Mouse (Mus musculus) heart, embryonic 13.5 days (tissue): Measurements from ENCODE around the gene Spsb1. TPM values are rescaled to one million over a fixed set of nuclear protein-coding genes. Genes with fewer than 3 reads are reported as not detected.

Source experiments
- ATAC-seq: fragments of 200-750 bp; cut with Nextera tagmentation; 2 replicates; pipeline ENCODE4 v1.8.0; 2017; ENCODE audit warnings: moderate TSS enrichment; ENCODE audit not compliant: insufficient number of reproducible peaks, low FRiP score, low TSS enrichment; ENCODE audit errors: extremely low read depth
- H3K27ac ChIP-seq: fragments of 300-500 bp; sonication (generic); replicated peaks from 2 replicates; pipeline ENCODE4 v1.5.1; 2015; ENCODE audit warnings: moderate library complexity, mild to moderate bottlenecking, inconsistent platforms
- H3K27me3 ChIP-seq: fragments of 300-500 bp; sonication (generic); replicated peaks from 2 replicates; pipeline ENCODE4 v1.6.1; 2015; ENCODE audit warnings: mild to moderate bottlenecking, inconsistent platforms
- H3K36me3 ChIP-seq: fragments of 300-500 bp; sonication (generic); 2 replicates; pipeline ENCODE4 v1.6.1; 2015; ENCODE audit warnings: mild to moderate bottlenecking, inconsistent platforms
- H3K4me1 ChIP-seq: fragments of 300-500 bp; sonication (generic); 2 replicates; pipeline ENCODE4 v1.6.1; 2015; ENCODE audit warnings: inconsistent platforms
- H3K4me2 ChIP-seq: fragments of 300-500 bp; sonication (generic); 2 replicates; pipeline ENCODE4 v1.6.1; 2015; ENCODE audit warnings: inconsistent platforms, mild to moderate bottlenecking, moderate library complexity
- H3K4me3 ChIP-seq: fragments of 300-500 bp; sonication (generic); 2 replicates; pipeline ENCODE4 v1.5.1; 2015; ENCODE audit warnings: moderate library complexity, mild to moderate bottlenecking, inconsistent platforms
- H3K9ac ChIP-seq: fragments of 300-500 bp; sonication (generic); 2 replicates; pipeline ENCODE4 v1.6.1; 2015; ENCODE audit warnings: inconsistent platforms, mild to moderate bottlenecking, moderate library complexity
- H3K9me3 ChIP-seq: fragments of 300-500 bp; sonication (generic); 2 replicates; pipeline ENCODE4 v1.6.1; 2016; ENCODE audit warnings: inconsistent platforms
- WGBS: fragments of 180-500 bp; shearing (Covaris S2); methylation state at CpG from one replicate; pipeline ENCODE4 v1.1.7; 2015; ENCODE audit warnings: mixed read lengths; 5-methylcytosine and 5-hydroxymethylcytosine counted together
- polyA plus RNA-seq: library from polyadenylated mRNA; unstranded; fragments of >200 nt; fragmentation: Nextera tagmentation; extraction: Ambion mirVana; gene quantifications from 2 replicates; pipeline ENCODE4 v1.2.1, GENCODE M21; 2015

The Spsb1 gene
- polyA plus RNA-seq, 1 experiment from 2014 or later: 4.3 TPM

- Histone ChIP-seq H3K9ac (no peak overlapping the region), H3K9me3 (no peaks in the 10 kb centered on the region), H3K27ac (no peak overlapping the region), H3K27me3 (peaks cover 3% of the 10 kb centered on the region; the same call in 1 of the 2 replicates), H3K36me3 (no peaks in the 10 kb centered on the region), H3K4me1 (peaks cover 5% of the 10 kb centered on the region; the same call in 1 of the 2 replicates), H3K4me2 (no peak overlapping the region), H3K4me3 (no peak overlapping the region)
- WGBS: 82% methylated on average over 16 of the region's 16 CpGs
- ATAC-seq: no peak
Observed at GRCm38 (mm10) chr4:149933519-149934245, 21.2 kb downstream of the Spsb1 start.

- WGBS: 76% methylated on average over 7 of the region's 7 CpGs
- Histone ChIP-seq H3K36me3 (no peaks in the 10 kb centered on the region), H3K9ac (no peak overlapping the region)
Observed at GRCm38 (mm10) chr4:149933025-149933424, 21.8 kb downstream of the Spsb1 start.

GRCm38 (mm10) chr4:149932108-149932815 is 22.6 kb downstream of the Spsb1 start:
- no peak for ATAC-seq
- H3K9me3 ChIP-seq: no peaks in the 10 kb centered on the region
- H3K27ac ChIP-seq: no peak overlapping the region
- H3K36me3 ChIP-seq: no peaks in the 10 kb centered on the region
- peaks cover 5% of the 10 kb centered on the region; the same call in 1 of the 2 replicates for H3K4me1 ChIP-seq
- H3K4me3 ChIP-seq: no peak overlapping the region
- H3K27me3 ChIP-seq: peaks cover 3% of the 10 kb centered on the region; the same call in 1 of the 2 replicates
- WGBS: 73% methylated on average over 9 of the region's 9 CpGs
- no peak overlapping the region for H3K4me2 ChIP-seq
- H3K9ac ChIP-seq: no peak overlapping the region

More at GRCm38 (mm10) chr4:149933025-149933424, 21.8 kb downstream of the Spsb1 start:
- H3K27ac ChIP-seq: no peak overlapping the region
- ATAC-seq: no peak
- no peak overlapping the region for H3K4me2 ChIP-seq
- H3K9me3 ChIP-seq: no peaks in the 10 kb centered on the region
- peaks cover 5% of the 10 kb centered on the region; the same call in 1 of the 2 replicates for H3K4me1 ChIP-seq
- peaks cover 3% of the 10 kb centered on the region; the same call in 1 of the 2 replicates for H3K27me3 ChIP-seq
- H3K4me3 ChIP-seq: no peak overlapping the region

DNA sequence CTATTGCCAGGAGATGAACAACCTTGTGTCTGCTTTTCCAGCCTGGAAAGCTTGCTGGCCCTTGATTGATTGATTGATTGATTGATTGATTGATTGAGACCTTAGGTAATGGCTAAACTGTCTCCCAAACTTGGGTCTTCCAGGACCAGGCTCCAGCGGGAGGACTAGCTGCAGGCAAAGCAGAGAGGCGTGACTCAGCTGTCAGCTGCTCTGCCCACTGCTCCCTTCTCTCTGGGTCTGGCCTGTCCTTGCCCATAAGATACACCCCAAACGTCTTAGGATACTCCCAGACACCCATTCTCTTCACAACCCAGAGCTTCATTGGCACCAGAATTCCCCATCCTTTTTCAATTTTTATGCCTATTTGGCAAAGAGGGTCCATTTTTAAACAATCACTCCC is 24.1 kb downstream of the Spsb1 start:
- WGBS: 57% methylated on average over 3 of the region's 3 CpGs
- peaks cover 3% of the 10 kb centered on the region; the same call in 1 of the 2 replicates for H3K27me3 ChIP-seq

DNA sequence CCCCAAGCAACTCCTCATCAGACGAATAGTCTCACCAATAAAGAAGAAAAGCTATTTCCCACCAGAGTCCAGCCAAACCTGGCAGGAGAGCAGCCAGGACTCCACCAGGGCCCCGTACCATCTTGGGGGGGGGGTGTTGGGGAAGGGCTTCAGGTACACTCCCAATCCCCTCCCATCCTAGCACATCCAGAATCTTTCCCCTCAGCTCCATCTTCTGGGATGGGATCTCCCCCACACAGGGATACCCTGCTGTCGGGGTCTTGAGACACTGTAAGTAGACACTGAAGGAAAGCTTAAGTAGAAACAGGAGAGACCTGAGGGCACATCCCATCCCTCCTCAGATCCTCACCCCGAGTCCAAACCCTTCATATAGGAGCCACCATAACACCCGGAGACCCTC is 31.8 kb downstream of the Spsb1 start:
- no peaks in the 10 kb centered on the region for H3K36me3 ChIP-seq
- 74% methylated on average over 4 of the region's 5 CpGs for WGBS
- H3K4me3 ChIP-seq: no peak overlapping the region
- no peaks in the 10 kb centered on the region for H3K27me3 ChIP-seq
- no peaks in the 10 kb centered on the region for H3K9me3 ChIP-seq
- H3K27ac ChIP-seq: no peak overlapping the region
- H3K4me2 ChIP-seq: no peak overlapping the region
- no peak for ATAC-seq
- no peak overlapping the region for H3K9ac ChIP-seq
- peaks cover 36% of the 10 kb centered on the region for H3K4me1 ChIP-seq

More for the DNA sequence above, 24.1 kb downstream of the Spsb1 start:
- ATAC-seq: no peak
- H3K36me3 ChIP-seq: no peaks in the 10 kb centered on the region
- no peak overlapping the region for H3K4me3 ChIP-seq
- H3K4me2 ChIP-seq: no peak overlapping the region
- H3K9me3 ChIP-seq: no peaks in the 10 kb centered on the region
- no peak overlapping the region for H3K9ac ChIP-seq
- H3K27ac ChIP-seq: no peak overlapping the region
- H3K4me1 ChIP-seq: no peaks in the 10 kb centered on the region

DNA sequence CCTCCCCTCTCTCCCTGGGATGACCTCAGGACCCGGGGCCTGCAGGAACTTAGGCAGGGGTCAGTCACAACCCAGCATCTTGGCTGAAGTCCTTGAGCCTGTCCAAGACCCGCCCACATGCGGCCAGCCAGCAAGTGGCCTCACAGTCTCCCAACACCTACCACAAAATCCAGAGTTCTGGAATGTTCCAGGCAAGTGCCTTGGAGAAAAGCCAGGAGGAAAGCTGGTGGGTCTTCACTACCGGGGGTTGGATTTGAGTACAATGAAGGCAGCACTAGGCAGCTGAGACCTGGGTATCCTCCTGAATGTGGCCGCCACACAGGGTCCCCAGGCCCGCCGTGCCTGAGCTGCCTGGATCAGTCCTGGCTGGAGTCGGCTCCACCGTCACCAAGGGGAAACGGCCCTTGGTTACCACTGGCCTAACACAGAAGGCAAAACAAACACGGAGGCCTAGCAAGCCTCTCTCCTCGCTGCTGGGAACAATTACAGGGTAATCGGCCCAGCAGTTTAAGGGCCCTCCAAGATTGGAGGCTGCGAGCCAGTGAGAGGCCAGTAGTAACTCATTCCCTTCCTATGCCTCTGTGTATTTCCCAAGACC is 32.6 kb downstream of the Spsb1 start:
- WGBS: 34% methylated on average over 14 of the region's 14 CpGs
- Histone ChIP-seq H3K36me3 (no peaks in the 10 kb centered on the region), H3K4me2 (no peak overlapping the region), H3K4me1 (peaks cover 43% of the 10 kb centered on the region), H3K9ac (peak overlapping the region; percentile 61), H3K9me3 (no peaks in the 10 kb centered on the region), H3K27ac (peak overlapping the region; percentile 70), H3K4me3 (no peak overlapping the region), H3K27me3 (no peaks in the 10 kb centered on the region)
- 0 out of 2 replicates have a peak, but pooled peaks have one; percentile 23 for ATAC-seq

DNA sequence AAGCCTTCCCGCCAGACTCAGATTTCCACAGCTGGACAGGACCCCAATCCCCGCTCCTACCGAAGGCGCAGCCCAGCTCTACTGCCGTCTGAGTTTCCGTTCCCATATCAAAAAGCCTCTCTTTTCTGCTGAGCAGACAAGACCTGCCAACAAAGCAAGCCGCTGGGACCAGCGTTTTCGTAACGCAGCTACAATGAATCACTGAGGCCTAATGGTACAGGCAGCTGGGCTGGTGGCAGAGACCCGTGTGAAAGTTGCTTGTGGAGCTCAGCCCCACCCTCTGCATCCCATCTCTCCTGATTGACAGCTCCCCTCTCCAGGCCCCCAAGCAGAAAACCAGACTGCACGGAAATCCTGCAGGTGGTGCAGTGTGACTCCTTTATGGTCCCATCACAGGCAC is 34.0 kb downstream of the Spsb1 start:
- peaks cover 57% of the 10 kb centered on the region for H3K4me1 ChIP-seq
- ATAC-seq: no peak
- 41% methylated on average over 12 of the region's 12 CpGs for WGBS

DNA sequence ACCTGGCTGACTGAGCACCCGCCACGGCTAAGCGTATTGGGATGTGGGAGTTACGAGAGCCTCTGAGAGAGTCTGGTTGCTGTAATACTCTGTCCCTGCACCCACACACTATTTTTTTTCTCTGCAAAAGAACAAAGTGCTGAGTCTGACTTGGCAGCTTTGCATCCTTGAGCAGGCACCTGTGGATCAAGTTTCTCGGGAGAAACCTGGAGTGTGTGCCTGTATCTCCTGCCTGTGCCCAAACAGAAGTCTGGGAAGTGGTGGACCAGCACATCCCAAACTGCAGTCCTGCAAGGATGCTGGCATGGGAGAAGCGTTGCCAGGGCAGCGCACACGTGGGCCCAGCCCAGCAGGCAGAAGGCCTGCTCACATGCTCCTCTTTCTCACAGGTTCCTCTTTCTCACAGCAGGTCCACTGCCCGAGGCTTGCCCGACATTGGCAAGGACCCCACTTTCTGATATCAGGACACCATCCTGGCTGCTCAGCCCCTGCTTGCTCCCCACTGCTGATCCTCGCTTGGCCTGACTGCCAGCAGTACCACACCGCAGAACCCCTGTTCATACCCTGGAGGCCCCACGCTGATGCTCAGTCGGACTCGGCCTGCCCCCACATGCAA is 36.3 kb downstream of the Spsb1 start:
- Histone ChIP-seq H3K4me2 (no peak overlapping the region), H3K9ac (no peak overlapping the region), H3K27ac (no peak overlapping the region), H3K9me3 (no peaks in the 10 kb centered on the region), H3K36me3 (no peaks in the 10 kb centered on the region), H3K4me1 (peaks cover 56% of the 10 kb centered on the region), H3K4me3 (no peak overlapping the region), H3K27me3 (0 out of 2 replicates have a peak, but pooled peaks cover 4% of the 10 kb centered on the region)
- no peak for ATAC-seq
- 82% methylated on average over 15 of the region's 15 CpGs for WGBS

More for the DNA sequence above, 34.0 kb downstream of the Spsb1 start:
- H3K9ac ChIP-seq: no peak overlapping the region; the same call in 1 of the 2 replicates
- no peaks in the 10 kb centered on the region for H3K36me3 ChIP-seq
- H3K4me2 ChIP-seq: no peak overlapping the region
- no peaks in the 10 kb centered on the region for H3K9me3 ChIP-seq
- H3K27me3 ChIP-seq: no peaks in the 10 kb centered on the region
- no peak overlapping the region for H3K27ac ChIP-seq
- H3K4me3 ChIP-seq: no peak overlapping the region

DNA sequence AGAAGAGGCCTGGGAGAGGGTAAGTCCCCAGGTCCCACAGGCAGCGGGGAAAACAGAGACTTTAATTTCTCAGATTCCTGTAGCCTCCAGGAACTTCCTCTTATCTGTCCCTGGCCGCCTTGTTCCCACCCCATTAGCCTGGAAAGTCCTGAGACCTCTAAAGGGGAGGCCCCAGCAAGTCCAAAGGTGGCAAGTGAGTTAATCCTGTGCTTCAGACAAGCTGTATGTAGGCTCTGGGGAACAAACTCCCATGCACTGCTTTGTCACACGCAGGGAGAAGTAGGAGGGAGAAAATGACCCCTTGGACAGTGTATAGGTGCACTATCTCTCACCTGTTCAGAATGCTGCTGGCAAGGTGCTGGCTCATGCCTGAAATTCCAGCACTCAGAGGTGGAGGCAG is 38.0 kb downstream of the Spsb1 start:
- Histone ChIP-seq H3K27ac (0 out of 2 replicates have a peak overlapping the region, but pooled peaks have one; percentile 30), H3K4me3 (no peak overlapping the region), H3K4me2 (no peak overlapping the region), H3K4me1 (peaks cover 44% of the 10 kb centered on the region), H3K36me3 (no peaks in the 10 kb centered on the region), H3K9me3 (no peaks in the 10 kb centered on the region), H3K9ac (peak overlapping the region; percentile 4; the same call in 1 of the 2 replicates), H3K27me3 (0 out of 2 replicates have a peak, but pooled peaks cover 4% of the 10 kb centered on the region)
- WGBS: 22% methylated on average over 3 of the region's 3 CpGs
- ATAC-seq: no peak

DNA sequence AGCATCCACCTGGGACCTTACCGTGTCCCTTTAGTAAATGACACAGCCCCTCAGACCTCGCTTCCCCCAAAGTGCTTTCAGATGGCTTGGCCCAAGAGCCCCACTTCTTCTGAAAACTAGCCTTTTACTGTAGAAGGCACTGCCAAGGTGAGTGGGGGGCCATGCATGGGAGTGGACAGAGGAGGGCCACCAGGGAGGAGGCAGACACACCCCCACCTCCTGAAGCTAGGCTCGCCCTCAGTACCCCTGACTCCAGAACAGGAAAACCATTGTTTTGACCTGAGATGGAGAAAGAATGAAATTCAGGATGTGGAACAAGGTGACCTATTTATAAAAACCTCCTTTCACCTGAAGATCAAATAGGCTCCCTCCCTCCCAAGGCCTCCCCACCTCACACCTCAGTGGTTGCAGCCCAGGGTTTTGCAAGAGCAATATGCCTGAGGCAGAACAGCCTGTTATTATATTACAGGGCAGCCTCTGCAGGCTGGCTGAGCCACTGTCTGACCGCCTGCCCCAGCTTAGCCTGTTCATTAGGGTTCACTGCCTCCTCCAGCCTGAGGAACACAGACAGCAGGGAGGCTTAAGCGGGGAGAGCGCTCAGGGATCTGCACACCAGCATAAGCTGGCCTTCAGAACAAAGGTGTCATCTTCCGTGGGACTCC is 41.0 kb downstream of the Spsb1 start:
- ATAC-seq: no peak
- no peak overlapping the region for H3K4me2 ChIP-seq
- no peak overlapping the region for H3K4me3 ChIP-seq
- H3K9me3 ChIP-seq: no peaks in the 10 kb centered on the region
- peaks cover 28% of the 10 kb centered on the region for H3K4me1 ChIP-seq
- H3K27ac ChIP-seq: no peak overlapping the region
- 0 out of 2 replicates have a peak, but pooled peaks cover 4% of the 10 kb centered on the region for H3K27me3 ChIP-seq
- no peaks in the 10 kb centered on the region for H3K36me3 ChIP-seq
- WGBS: 70% methylated on average over 7 of the region's 7 CpGs
- H3K9ac ChIP-seq: no peak overlapping the region
